Mouse (Mus musculus): ENCODE data around the gene Gm17428.

GRCm38 (mm10) chr14:55002687-55003120, 26.0 kb downstream of the Gm17428 start:
- TF ChIP-seq CTCF (IDR thresholded peaks at IDR 0.05), result no peak
- TF ChIP-seq EP300 (IDR thresholded peaks at IDR 0.05), result no peak
